Mouse (Mus musculus): ENCODE measurements around the gene Trim41. TPM values are rescaled to one million over a fixed set of nuclear protein-coding genes. Genes with fewer than 3 reads are reported as not detected.

Trim41 gene
- total RNA-seq (2015) (11.7 and 12.6 TPM in 2 replicates), total RNA-seq (2017) (63.3 and 72.7 TPM in 2 replicates)

GRCm38 (mm10) chr11:48816800-48817665, at the start of gene Trim41:
Trim41 (minus strand) TSS chr11:48817353.
- ATAC-seq (replicated peaks; ENCODE audit: poor library complexity) = peak; percentile 78

- no peak for ATAC-seq (replicated peaks; ENCODE audit: poor library complexity)
Measured at GRCm38 (mm10) chr11:48866481-48866880, 49.3 kb upstream of the Trim41 start.

- ATAC-seq (replicated peaks; ENCODE audit: poor library complexity) = no peak
Measured at GRCm38 (mm10) chr11:48863808-48864207, 46.7 kb upstream of the Trim41 start.

- no peak for ATAC-seq (replicated peaks; ENCODE audit: poor library complexity)
Measured at GRCm38 (mm10) chr11:48862784-48863319, 45.7 kb upstream of the Trim41 start.

- ATAC-seq (replicated peaks; ENCODE audit: poor library complexity) = peak; percentile 32
Measured at GRCm38 (mm10) chr11:48859014-48859413, 41.9 kb upstream of the Trim41 start.

- peak; percentile 49 for ATAC-seq (replicated peaks; ENCODE audit: poor library complexity)
Measured at GRCm38 (mm10) chr11:48853474-48854180, 36.5 kb upstream of the Trim41 start.

- ATAC-seq (replicated peaks; ENCODE audit: poor library complexity) = 0 out of 2 replicates have a peak, but pooled peaks have one; percentile 0
Measured at GRCm38 (mm10) chr11:48852624-48853473, 35.7 kb upstream of the Trim41 start.

- no peak for ATAC-seq (replicated peaks; ENCODE audit: poor library complexity)
Measured at GRCm38 (mm10) chr11:48852190-48852589, 35.0 kb upstream of the Trim41 start.

- no peak for ATAC-seq (replicated peaks; ENCODE audit: poor library complexity)
Measured at GRCm38 (mm10) chr11:48851270-48851995, 34.3 kb upstream of the Trim41 start.

- ATAC-seq (replicated peaks; ENCODE audit: poor library complexity) = no peak
Measured at GRCm38 (mm10) chr11:48850240-48850639, 33.1 kb upstream of the Trim41 start.

- ATAC-seq (replicated peaks; ENCODE audit: poor library complexity) = no peak
Measured at GRCm38 (mm10) chr11:48846881-48847280, 29.7 kb upstream of the Trim41 start.

- 0 out of 2 replicates have a peak, but pooled peaks have one; percentile 32 for ATAC-seq (replicated peaks; ENCODE audit: poor library complexity)
Measured at GRCm38 (mm10) chr11:48846362-48846761, 29.2 kb upstream of the Trim41 start.

GRCm38 (mm10) chr11:48845244-48845815, 28.2 kb upstream of the Trim41 start:
- ATAC-seq (replicated peaks; ENCODE audit: poor library complexity) = no peak

GRCm38 (mm10) chr11:48844309-48844708, 27.2 kb upstream of the Trim41 start:
- ATAC-seq (replicated peaks; ENCODE audit: poor library complexity) = no peak

- ATAC-seq (replicated peaks; ENCODE audit: poor library complexity) = no peak
Measured at GRCm38 (mm10) chr11:48843202-48843601, 26.0 kb upstream of the Trim41 start.

- ATAC-seq (replicated peaks; ENCODE audit: poor library complexity) = no peak
Measured at GRCm38 (mm10) chr11:48842378-48842792, 25.2 kb upstream of the Trim41 start.

- no peak for ATAC-seq (replicated peaks; ENCODE audit: poor library complexity)
Measured at GRCm38 (mm10) chr11:48841213-48841612, 24.1 kb upstream of the Trim41 start.

- ATAC-seq (replicated peaks; ENCODE audit: poor library complexity) = no peak
Measured at GRCm38 (mm10) chr11:48840805-48841204, 23.7 kb upstream of the Trim41 start.

GRCm38 (mm10) chr11:48838879-48839680, 21.9 kb upstream of the Trim41 start:
- no peak for ATAC-seq (replicated peaks; ENCODE audit: poor library complexity)

All from megakaryocyte progenitor cell, adult 5-6 weeks (primary cell).